Mouse (Mus musculus): ENCODE data around the gene Limch1.
A peak's percentile ranks its signal among the peaks of the same experiment; 100 is the strongest.

GRCm38 (mm10) chr5:67101793-67102600, 356.4 kb downstream of the Limch1 start:
- TF ChIP-seq EP300 (IDR thresholded peaks at IDR 0.05; ENCODE audit: low read depth): no peak
- peak; percentile 24; the same call in 1 of the 2 replicates for TF ChIP-seq CTCF (IDR thresholded peaks at IDR 0.05; ENCODE audit: low read depth)

All from liver, embryonic 14.5 days (tissue).